Mouse (Mus musculus): ENCODE data around the gene Lrch3.
"Not testable (repeated sequence)": the region's sequence is repeated elsewhere in the genome, so short reads cannot be mapped to it uniquely, and the experiment has no call there.

Gene Lrch3

GRCm38 (mm10) chr16:33054927-33055326 lies 141.0 kb downstream of the Lrch3 start:
- not testable (repeated sequence) for DNase-seq (ENCODE audit: low read depth, low spot score)

- no peak for DNase-seq (ENCODE audit: low read depth, low spot score)
Observed at GRCm38 (mm10) chr16:33055655-33056054, 141.8 kb downstream of the Lrch3 start.

GRCm38 (mm10) chr16:33056095-33056785 lies 142.3 kb downstream of the Lrch3 start, which contains the start of the genes Iqcg and Rpl35a:
Iqcg (minus strand) TSS chr16:33056218.
Rpl35a (plus strand) TSS chr16:33056453.
- peak; percentile 92 for DNase-seq (ENCODE audit: low read depth, low spot score)

GRCm38 (mm10) chr16:33056786-33057185 lies 142.9 kb downstream of the Lrch3 start:
- DNase-seq (ENCODE audit: low read depth, low spot score): no peak

GRCm38 (mm10) chr16:33058033-33058432 lies 144.1 kb downstream of the Lrch3 start:
- DNase-seq (ENCODE audit: low read depth, low spot score): no peak

GRCm38 (mm10) chr16:33058656-33059055 lies 144.8 kb downstream of the Lrch3 start:
- not testable (repeated sequence) for DNase-seq (ENCODE audit: low read depth, low spot score)

GRCm38 (mm10) chr16:33059471-33059870 lies 145.6 kb downstream of the Lrch3 start:
- no peak for DNase-seq (ENCODE audit: low read depth, low spot score)

GRCm38 (mm10) chr16:33060926-33061325 lies 147.0 kb downstream of the Lrch3 start:
- DNase-seq (ENCODE audit: low read depth, low spot score): no peak

GRCm38 (mm10) chr16:33061400-33061799 lies 147.5 kb downstream of the Lrch3 start:
- peak; percentile 39 for DNase-seq (ENCODE audit: low read depth, low spot score)

GRCm38 (mm10) chr16:33062024-33062681 lies 148.3 kb downstream of the Lrch3 start, which contains the start of gene Lmln:
Lmln (plus strand) TSS chr16:33062521.
- DNase-seq (ENCODE audit: low read depth, low spot score): peak; percentile 84

DNA sequence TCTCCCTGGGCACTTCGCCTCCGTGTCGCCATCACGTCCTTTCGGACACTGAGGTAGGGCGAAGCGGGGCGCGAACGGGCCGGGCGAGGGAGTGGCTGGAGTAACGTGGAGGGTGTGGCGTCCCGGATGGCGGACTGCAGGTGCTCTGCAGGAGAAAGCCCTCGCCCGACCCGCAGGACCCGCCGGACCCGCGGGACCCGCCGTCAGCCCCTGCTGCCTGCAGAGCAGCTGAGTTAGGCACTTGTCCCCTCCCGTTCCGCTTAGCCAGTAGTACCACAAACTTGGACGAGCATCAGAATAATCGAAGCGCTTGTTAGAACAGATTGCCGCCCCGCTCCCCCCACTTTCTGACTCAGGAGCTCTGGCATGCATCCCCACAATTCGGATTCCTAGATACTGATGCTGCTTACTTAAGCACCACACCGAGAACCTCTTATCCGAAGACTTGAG lies 148.8 kb downstream of the Lrch3 start:
- no peak for DNase-seq (ENCODE audit: low read depth, low spot score)

- DNase-seq (ENCODE audit: low read depth, low spot score): no peak
Observed at GRCm38 (mm10) chr16:33063267-33063666, 149.4 kb downstream of the Lrch3 start.

DNA sequence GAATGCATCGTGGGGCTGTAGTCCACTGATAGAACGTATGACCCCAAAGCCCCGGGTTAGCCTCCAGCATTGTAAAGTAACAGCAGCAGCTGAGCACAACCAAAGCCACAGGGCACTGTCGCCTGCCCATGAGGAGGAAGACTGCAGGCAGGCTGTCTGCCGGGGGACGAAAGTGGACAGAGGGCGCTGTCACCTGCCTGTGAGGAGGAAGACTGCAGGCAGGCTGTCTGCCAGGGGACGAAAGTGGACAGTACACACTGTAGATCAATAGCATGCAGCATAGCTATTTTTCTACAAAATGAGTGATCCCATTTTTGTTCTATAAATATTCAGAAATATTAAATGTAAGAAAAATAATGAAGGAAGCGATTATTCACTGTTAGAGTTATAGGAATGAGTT lies 150.7 kb downstream of the Lrch3 start:
- DNase-seq (ENCODE audit: low read depth, low spot score): no peak

Measured in CD4-positive helper T cell, adult 2 months (primary cell).